Mouse (Mus musculus) kidney, embryonic 16.5 days (tissue): ENCODE data around the gene Nr5a1. TPM values are rescaled to one million over a fixed set of nuclear protein-coding genes. Genes with fewer than 3 reads are reported as not detected.
A peak's percentile ranks its signal among the peaks of the same experiment; 100 is the strongest.

Source experiments
- ATAC-seq: fragments of 200-750 bp; cut with Nextera tagmentation; 2 replicates; pipeline ENCODE4 v1.8.0; 2017; ENCODE audit warnings: moderate TSS enrichment; ENCODE audit not compliant: low FRiP score, low TSS enrichment
- H3K27ac ChIP-seq: fragments of 300-500 bp; sonication (generic); 2 replicates; pipeline ENCODE4 v1.5.1; 2014; ENCODE audit warnings: low read length
- H3K27me3 ChIP-seq: fragments of 300-500 bp; sonication (generic); 2 replicates; pipeline ENCODE4 v1.6.1; 2014; ENCODE audit warnings: low read length, control low read depth, mixed read lengths; ENCODE audit not compliant: insufficient read depth
- H3K36me3 ChIP-seq: fragments of 300-500 bp; sonication (generic); 2 replicates; pipeline ENCODE4 v1.6.1; 2014; ENCODE audit warnings: low read length, control low read depth, mixed read lengths; ENCODE audit not compliant: insufficient read depth
- H3K4me1 ChIP-seq: fragments of 300-500 bp; sonication (generic); 2 replicates; pipeline ENCODE4 v1.6.1; 2014; ENCODE audit warnings: low read length, control low read depth, mixed read lengths; ENCODE audit not compliant: insufficient read depth
- H3K4me2 ChIP-seq: fragments of 300-500 bp; sonication (generic); replicated peaks from 2 replicates; pipeline ENCODE4 v1.6.1; 2014; ENCODE audit warnings: low read depth, low read length
- H3K4me3 ChIP-seq: fragments of 300-500 bp; sonication (generic); 2 replicates; pipeline ENCODE4 v1.5.1; 2014; ENCODE audit warnings: mild to moderate bottlenecking, low read length
- H3K9ac ChIP-seq: fragments of 300-500 bp; sonication (generic); replicated peaks from 2 replicates; pipeline ENCODE4 v1.6.1; 2014; ENCODE audit warnings: low read length
- H3K9me3 ChIP-seq: fragments of 300-500 bp; sonication (generic); 2 replicates; pipeline ENCODE4 v1.6.1; 2016; ENCODE audit warnings: low read length, control low read depth
- WGBS: fragments of 180-500 bp; shearing (Covaris S2); extraction: QIAGEN DNeasy Blood & Tissue Kit; methylation state at CpG from one replicate; pipeline ENCODE4 v1.1.7; 2014; 5-methylcytosine and 5-hydroxymethylcytosine counted together
- polyA plus RNA-seq: library from polyadenylated mRNA; unstranded; fragments of >200 nt; fragmentation: Nextera tagmentation; extraction: Ambion mirVana; gene quantifications from 2 replicates; pipeline ENCODE4 v1.2.1, GENCODE M21; 2015

The Nr5a1 gene
- polyA plus RNA-seq, 1 experiment from 2014 or later = 4.0 TPM

DNA sequence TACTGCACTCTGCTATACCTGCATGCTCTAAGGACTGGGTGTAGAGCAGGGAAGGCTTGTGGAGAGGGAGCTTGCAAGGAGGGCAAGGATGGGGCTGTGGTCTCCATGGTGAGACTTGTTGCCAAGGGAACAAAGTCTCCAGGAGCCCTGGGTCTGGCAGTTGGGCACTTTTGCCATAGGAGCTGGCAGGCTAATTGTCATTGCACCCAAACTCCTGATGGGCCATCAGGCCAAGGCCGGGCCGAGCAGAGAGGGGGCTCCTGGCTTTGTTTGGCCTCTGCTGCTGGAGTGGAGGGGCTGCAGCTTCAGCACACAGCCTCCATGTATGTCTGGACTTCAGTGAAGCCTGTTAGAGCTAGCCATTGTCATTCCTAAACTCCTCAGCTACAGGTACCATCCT lies 6.3 kb upstream of the Nr5a1 start:
- no peak overlapping the region for H3K9ac ChIP-seq
- no peaks in the 10 kb centered on the region for H3K36me3 ChIP-seq
- no peak overlapping the region for H3K27ac ChIP-seq
- 76% methylated on average over 2 of the region's 2 CpGs for WGBS
- H3K4me2 ChIP-seq = no peak overlapping the region
- 0 out of 2 replicates have a peak, but pooled peaks cover 3% of the 10 kb centered on the region for H3K4me1 ChIP-seq
- H3K9me3 ChIP-seq = no peaks in the 10 kb centered on the region
- no peaks in the 10 kb centered on the region for H3K27me3 ChIP-seq
- ATAC-seq = no peak
- no peak overlapping the region for H3K4me3 ChIP-seq

DNA sequence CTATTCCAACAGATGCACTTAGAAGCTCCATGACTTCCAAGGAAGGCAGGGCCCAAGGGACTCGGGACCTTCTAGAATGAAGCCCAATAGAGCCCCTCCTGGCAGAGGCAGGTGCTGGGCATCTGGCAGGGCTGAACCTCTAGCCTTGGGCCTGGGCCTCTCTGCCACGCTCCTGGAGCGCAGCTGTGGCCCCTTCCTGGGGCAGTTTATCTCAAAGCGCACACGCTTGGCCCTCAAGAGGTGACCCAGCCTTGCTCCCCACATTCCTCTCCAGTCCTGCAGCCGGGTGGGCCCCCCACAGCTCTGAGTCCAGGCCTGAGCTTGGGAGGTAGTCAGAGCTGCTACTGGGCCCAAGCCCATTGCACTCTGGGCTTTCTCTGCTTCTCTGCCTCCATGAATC lies 5.0 kb upstream of the Nr5a1 start:
- Histone ChIP-seq H3K4me1 (0 out of 2 replicates have a peak, but pooled peaks cover 3% of the 10 kb centered on the region), H3K9me3 (no peaks in the 10 kb centered on the region), H3K27me3 (peaks cover under 1% of the 10 kb centered on the region; the same call in 1 of the 2 replicates), H3K27ac (no peak overlapping the region), H3K36me3 (no peaks in the 10 kb centered on the region), H3K9ac (no peak overlapping the region), H3K4me2 (no peak overlapping the region), H3K4me3 (no peak overlapping the region)
- WGBS = 65% methylated on average over 6 of the region's 6 CpGs
- no peak for ATAC-seq

DNA sequence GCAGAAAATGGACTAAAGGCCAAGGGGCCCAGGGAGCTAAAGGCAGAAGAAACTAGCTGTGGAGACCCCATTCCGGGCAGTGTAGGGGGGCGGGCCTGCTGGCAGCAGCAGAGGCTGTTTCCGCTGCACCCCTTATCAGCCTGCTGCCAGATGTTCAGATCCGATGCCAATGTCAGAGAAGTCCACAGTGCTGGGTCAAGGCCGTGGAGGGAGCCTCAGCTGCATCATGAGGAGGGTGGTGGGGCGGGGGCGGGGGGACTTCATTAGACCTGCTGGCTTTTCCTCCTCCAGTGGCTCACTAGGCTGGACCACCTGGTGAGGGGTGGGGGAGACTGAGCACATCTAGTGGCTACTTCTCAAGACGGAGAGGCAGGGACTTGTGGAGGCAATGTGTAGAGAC lies 4.3 kb upstream of the Nr5a1 start:
- H3K27me3 ChIP-seq = peaks cover 7% of the 10 kb centered on the region
- WGBS = 63% methylated on average over 8 of the region's 8 CpGs
- H3K9me3 ChIP-seq = no peaks in the 10 kb centered on the region
- H3K27ac ChIP-seq = no peak overlapping the region
- H3K4me2 ChIP-seq = no peak overlapping the region
- ATAC-seq = no peak
- no peak overlapping the region for H3K4me3 ChIP-seq
- no peaks in the 10 kb centered on the region for H3K36me3 ChIP-seq
- H3K9ac ChIP-seq = no peak overlapping the region
- 0 out of 2 replicates have a peak, but pooled peaks cover 3% of the 10 kb centered on the region for H3K4me1 ChIP-seq

DNA sequence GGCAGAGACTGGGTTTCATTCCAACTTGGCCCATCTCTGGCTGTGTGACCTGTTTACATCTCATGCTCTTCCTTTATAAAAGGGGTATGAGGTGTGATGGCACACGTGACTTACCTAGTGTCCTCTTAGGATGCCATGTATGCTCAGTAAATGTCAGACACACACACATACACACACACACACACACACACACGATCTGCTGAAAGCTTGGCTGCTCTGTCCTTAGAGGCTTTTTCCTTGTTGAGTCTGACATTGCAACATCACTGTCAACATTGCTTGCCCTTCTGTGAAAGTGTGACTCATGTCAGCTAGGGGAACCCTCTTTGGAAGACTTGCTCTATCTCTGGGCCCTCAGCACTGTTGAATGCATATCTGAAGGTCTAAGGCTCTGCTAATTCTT lies 3.1 kb upstream of the Nr5a1 start:
- Histone ChIP-seq H3K4me1 (0 out of 2 replicates have a peak, but pooled peaks cover 3% of the 10 kb centered on the region), H3K36me3 (no peaks in the 10 kb centered on the region), H3K4me3 (no peak overlapping the region), H3K9me3 (no peaks in the 10 kb centered on the region), H3K27ac (no peak overlapping the region), H3K4me2 (no peak overlapping the region), H3K27me3 (peaks cover 20% of the 10 kb centered on the region), H3K9ac (no peak overlapping the region)
- WGBS = 79% methylated on average over 2 of the region's 2 CpGs
- ATAC-seq = no peak

DNA sequence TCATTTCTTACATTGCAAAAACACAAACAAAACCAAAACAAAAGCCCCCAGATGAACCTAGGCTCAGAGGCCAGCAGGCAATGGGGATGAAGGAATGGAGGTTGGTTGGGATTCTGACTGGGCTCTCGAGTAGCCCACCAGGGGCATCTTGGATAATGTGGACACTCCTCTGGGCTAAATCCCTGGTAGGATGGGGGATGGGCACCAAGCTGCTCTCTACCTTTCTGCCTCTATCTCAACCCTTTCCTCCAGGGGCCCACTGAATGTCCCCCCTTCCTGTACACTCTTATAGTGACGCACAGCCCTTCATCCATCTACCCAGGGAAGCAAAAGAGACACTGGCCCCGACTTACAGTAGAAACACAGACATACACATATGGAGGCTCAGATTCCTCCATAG lies 746 bp downstream of the Nr5a1 start:
- Histone ChIP-seq H3K36me3 (no peaks in the 10 kb centered on the region), H3K4me1 (peaks cover 24% of the 10 kb centered on the region), H3K9ac (no peak overlapping the region), H3K4me2 (no peak overlapping the region), H3K27ac (no peak overlapping the region), H3K27me3 (peaks cover 57% of the 10 kb centered on the region), H3K9me3 (no peaks in the 10 kb centered on the region), H3K4me3 (no peak overlapping the region)
- WGBS = 83% methylated on average over 3 of the region's 3 CpGs
- no peak for ATAC-seq

DNA sequence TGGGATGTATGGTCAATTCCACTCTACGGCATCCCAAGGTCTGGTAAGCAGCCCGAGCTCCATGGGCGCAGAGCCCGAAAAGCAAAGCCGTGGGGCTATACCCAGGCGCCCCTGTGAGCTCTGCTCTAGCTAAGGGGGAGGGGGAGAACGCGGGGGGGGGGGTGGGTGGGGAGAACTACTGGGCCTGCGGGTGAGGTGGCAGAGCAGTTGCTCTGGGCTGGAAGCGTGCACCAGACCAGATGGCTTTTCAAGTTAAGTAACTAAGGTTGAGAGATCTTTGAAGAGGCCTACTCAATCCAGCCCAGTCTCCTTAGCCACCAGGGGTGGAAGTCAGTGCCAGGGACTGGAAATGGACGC lies 1.6 kb downstream of the Nr5a1 start:
- no peak overlapping the region for H3K4me2 ChIP-seq
- 37% methylated on average over 11 of the region's 11 CpGs for WGBS
- H3K27me3 ChIP-seq = peaks cover 66% of the 10 kb centered on the region
- H3K4me3 ChIP-seq = no peak overlapping the region
- peaks cover 22% of the 10 kb centered on the region for H3K4me1 ChIP-seq
- no peaks in the 10 kb centered on the region for H3K36me3 ChIP-seq
- no peak overlapping the region for H3K27ac ChIP-seq
- no peak overlapping the region for H3K9ac ChIP-seq
- H3K9me3 ChIP-seq = no peaks in the 10 kb centered on the region
- no peak for ATAC-seq

DNA sequence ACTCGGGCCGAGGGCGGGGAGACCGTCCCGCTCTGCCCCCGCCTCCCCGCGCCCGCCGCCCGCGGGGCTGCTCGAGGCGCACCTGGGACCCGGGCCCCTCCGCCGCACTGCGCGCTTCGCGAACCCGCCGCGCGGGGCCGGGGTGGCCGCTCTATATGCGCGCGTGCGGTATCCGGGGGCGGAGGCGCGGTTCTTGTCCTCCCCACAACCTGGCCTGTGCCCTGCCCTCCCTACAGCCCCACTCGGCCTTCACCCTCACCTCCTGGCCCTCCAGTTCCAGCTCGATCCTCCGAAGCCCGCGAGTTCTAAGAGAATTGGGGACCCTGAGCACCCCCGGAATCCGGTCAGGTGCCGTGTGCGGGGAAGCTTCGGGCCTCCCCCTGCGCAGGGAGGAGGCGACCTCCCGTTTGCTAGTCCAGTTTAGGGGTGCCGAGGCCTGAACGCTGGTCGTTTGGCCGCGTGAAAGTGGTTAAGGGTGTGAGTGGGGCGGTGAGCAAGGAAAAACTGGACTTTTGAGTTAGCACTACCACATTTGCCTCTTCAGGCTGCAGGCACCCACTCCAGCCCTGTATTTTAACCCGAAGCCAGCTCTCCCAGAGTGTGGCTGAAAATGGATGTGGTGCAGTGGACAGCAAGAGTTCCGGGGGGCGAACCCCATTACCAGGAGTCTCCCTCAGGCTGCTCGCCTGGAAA lies 2.1 kb downstream of the Nr5a1 start:
- H3K36me3 ChIP-seq = no peaks in the 10 kb centered on the region
- H3K4me1 ChIP-seq = peaks cover 22% of the 10 kb centered on the region
- no peaks in the 10 kb centered on the region for H3K9me3 ChIP-seq
- WGBS = 7% methylated on average over 41 of the region's 58 CpGs
- H3K4me2 ChIP-seq = peak overlapping the region; percentile 56
- no peak for ATAC-seq
- H3K27ac ChIP-seq = no peak overlapping the region
- H3K27me3 ChIP-seq = peaks cover 71% of the 10 kb centered on the region
- peak overlapping the region; percentile 40 for H3K4me3 ChIP-seq
- no peak overlapping the region for H3K9ac ChIP-seq

DNA sequence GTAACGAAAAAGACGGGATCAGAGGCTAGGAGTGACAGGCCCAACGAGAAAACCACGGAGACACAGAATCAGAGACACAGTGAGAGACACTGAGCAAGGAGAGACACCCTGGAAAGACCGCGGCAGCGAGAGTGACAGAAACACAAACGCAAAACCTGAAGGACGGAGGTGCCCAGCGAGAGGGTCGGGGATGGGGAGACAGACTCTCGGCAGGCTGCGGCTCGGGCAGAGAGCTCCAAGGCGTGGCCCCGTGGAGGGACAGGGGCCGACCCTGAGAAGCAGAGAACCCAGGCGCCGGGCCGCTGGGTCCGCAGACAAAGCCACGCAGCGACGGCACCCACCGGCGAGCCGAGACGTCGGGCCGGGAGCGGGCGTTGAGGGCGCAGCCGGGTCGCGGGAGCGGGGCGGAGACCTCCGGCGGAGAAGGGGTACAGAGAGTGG lies 2.9 kb downstream of the Nr5a1 start:
- no peak for ATAC-seq
- Histone ChIP-seq H3K27ac (no peak overlapping the region), H3K9ac (no peak overlapping the region), H3K9me3 (no peaks in the 10 kb centered on the region), H3K27me3 (peaks cover 79% of the 10 kb centered on the region), H3K4me3 (peak overlapping the region; percentile 40), H3K4me2 (peak overlapping the region; percentile 56), H3K36me3 (no peaks in the 10 kb centered on the region), H3K4me1 (peaks cover 22% of the 10 kb centered on the region)
- WGBS = 1% methylated on average over 36 of the region's 40 CpGs

DNA sequence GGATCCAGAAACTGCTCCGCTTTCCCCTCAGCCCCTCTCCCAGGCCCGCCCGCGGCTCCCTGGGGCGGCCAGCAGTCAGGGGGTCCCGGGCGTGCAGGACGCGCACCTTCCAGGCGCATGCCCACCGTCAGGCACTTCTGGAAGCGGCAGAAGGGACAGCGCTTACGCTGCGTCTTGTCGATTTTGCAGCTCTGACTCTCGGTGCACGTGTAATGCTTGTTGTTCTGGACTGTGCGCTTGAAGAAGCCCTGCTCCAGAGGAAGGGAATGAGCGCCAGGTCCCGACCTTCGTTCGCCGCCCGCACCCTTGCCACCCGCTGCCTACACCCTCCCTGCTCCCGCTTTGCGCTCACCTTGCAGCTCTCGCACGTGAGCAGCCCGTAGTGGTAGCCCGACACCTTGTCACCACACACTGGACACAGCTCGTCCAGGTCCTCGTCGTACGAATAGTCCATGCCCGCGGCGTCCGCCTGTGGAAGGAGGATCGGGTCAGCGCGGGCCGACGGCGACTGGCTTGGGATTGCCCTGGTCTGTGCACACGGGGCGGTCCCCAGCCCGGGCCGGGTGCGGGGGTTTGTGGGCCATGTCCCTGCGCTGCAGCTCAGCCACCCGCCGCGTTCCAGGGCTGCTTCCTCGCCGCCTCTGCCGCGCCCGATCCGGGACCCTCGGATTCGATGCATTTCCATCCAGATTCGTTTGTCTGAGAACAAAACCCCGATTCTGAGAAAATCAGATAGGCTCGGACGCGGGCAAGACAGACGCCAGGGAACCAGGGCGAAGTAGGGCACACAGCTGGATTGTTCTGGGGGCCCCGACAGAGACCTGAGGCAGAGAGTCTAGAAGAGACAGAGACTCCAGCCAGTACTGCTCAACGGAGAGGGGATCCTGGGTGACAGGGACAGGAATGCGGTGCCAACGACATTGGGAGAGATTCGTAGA lies 3.8 kb downstream of the Nr5a1 start:
- Histone ChIP-seq H3K27ac (no peak overlapping the region), H3K4me1 (peaks cover 22% of the 10 kb centered on the region), H3K9ac (0 out of 2 replicates have a peak overlapping the region, but pooled peaks have one; percentile 11), H3K4me2 (peak overlapping the region; percentile 51), H3K27me3 (peaks cover 88% of the 10 kb centered on the region), H3K9me3 (no peaks in the 10 kb centered on the region), H3K4me3 (peak overlapping the region; percentile 41), H3K36me3 (no peaks in the 10 kb centered on the region)
- WGBS = 2% methylated on average over 75 of the region's 75 CpGs
- peak; percentile 29; the same call in 1 of the 2 replicates for ATAC-seq
